Mouse (Mus musculus) lung, adult 2 months (tissue): ENCODE results near the gene Cdh18.

ENCODE experiments used
- CTCF ChIP-seq: fragments of 200-500 bp; IDR thresholded peaks from 2 replicates; pipeline ENCODE4 v1.5.1; 2011; ENCODE audit warnings: mild to moderate bottlenecking, low read length, control low read depth; ENCODE audit not compliant: insufficient read depth
- POLR2A ChIP-seq: fragments of 200-500 bp; IDR thresholded peaks from 2 replicates; pipeline ENCODE4 v1.6.1; 2011; ENCODE audit warnings: low read depth, mild to moderate bottlenecking, control low read depth, low read length, borderline replicate concordance; ENCODE audit errors: extremely low read depth

DNA sequence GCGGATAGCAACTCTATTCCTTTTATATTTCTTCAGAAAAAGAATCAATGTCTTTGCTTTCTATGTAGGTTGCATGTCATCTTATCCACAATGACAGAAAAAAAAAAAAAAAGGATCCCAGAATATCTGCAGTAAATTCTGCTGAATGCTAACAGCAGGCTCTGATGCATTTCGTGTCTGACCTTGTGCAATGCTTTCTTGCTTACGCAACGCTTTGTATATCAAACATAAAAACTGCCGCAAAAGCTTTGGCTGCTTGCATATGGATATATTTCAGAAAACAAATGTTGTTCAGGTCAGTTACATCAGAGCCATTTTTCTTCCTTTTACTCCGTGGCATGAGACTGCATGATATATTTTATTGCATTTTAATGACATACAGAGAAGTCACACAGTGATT is 240.9 kb downstream of the Cdh18 start:
- TF ChIP-seq CTCF: no peak
- no peak for TF ChIP-seq POLR2A
